Mouse (Mus musculus): ENCODE measurements around the gene Rgp1.
"Not testable (repeated sequence)": the region's sequence is repeated elsewhere in the genome, so short reads cannot be mapped to it uniquely, and the experiment has no call there.

Rgp1 gene

GRCm38 (mm10) chr4:43562769-43563600 lies 15.5 kb upstream of the Rgp1 start:
- DNase-seq (ENCODE audit: low spot score): peak; percentile 16

GRCm38 (mm10) chr4:43563601-43563875 lies 15.0 kb upstream of the Rgp1 start:
- peak; percentile 22 for DNase-seq (ENCODE audit: low spot score)

GRCm38 (mm10) chr4:43564231-43564630 lies 14.3 kb upstream of the Rgp1 start:
- DNase-seq (ENCODE audit: low spot score): peak; percentile 31

- DNase-seq (ENCODE audit: low spot score): no peak
Measured at GRCm38 (mm10) chr4:43567140-43567539, 11.4 kb upstream of the Rgp1 start.

GRCm38 (mm10) chr4:43571395-43572045 lies 7.0 kb upstream of the Rgp1 start:
- no peak for DNase-seq (ENCODE audit: low spot score)

- no peak for DNase-seq (ENCODE audit: low spot score)
Measured at GRCm38 (mm10) chr4:43573561-43573960, 5.0 kb upstream of the Rgp1 start.

GRCm38 (mm10) chr4:43575356-43575755 lies 3.2 kb upstream of the Rgp1 start:
- DNase-seq (ENCODE audit: low spot score): no peak

- no peak for DNase-seq (ENCODE audit: low spot score)
Measured at GRCm38 (mm10) chr4:43577237-43577881, 1.2 kb upstream of the Rgp1 start.

- DNase-seq (ENCODE audit: low spot score): no peak
Measured at GRCm38 (mm10) chr4:43579256-43579655, 741 bp downstream of the Rgp1 start.

- no peak for DNase-seq (ENCODE audit: low spot score)
Measured at GRCm38 (mm10) chr4:43579731-43580130, 1.2 kb downstream of the Rgp1 start.

GRCm38 (mm10) chr4:43580721-43581120 lies 2.2 kb downstream of the Rgp1 start:
- no peak for DNase-seq (ENCODE audit: low spot score)

GRCm38 (mm10) chr4:43581381-43581780 lies 2.9 kb downstream of the Rgp1 start:
- DNase-seq (ENCODE audit: low spot score): no peak

- no peak for DNase-seq (ENCODE audit: low spot score)
Measured at GRCm38 (mm10) chr4:43582241-43582640, 3.7 kb downstream of the Rgp1 start.

GRCm38 (mm10) chr4:43583421-43583820 lies 4.9 kb downstream of the Rgp1 start:
- DNase-seq (ENCODE audit: low spot score): no peak

- no peak for DNase-seq (ENCODE audit: low spot score)
Measured at GRCm38 (mm10) chr4:43584444-43585416, 6.2 kb downstream of the Rgp1 start, which contains the start of gene Msmp. Msmp (minus strand) TSS chr4:43584494.

- no peak for DNase-seq (ENCODE audit: low spot score)
Measured at GRCm38 (mm10) chr4:43585682-43586081, 7.2 kb downstream of the Rgp1 start.

GRCm38 (mm10) chr4:43586411-43586810 lies 7.9 kb downstream of the Rgp1 start:
- no peak for DNase-seq (ENCODE audit: low spot score)

- no peak for DNase-seq (ENCODE audit: low spot score)
Measured at GRCm38 (mm10) chr4:43587681-43588080, 9.2 kb downstream of the Rgp1 start.

- no peak for DNase-seq (ENCODE audit: low spot score)
Measured at GRCm38 (mm10) chr4:43591543-43591942, 13.0 kb downstream of the Rgp1 start.

- DNase-seq (ENCODE audit: low spot score): no peak
Measured at GRCm38 (mm10) chr4:43591961-43592360, 13.4 kb downstream of the Rgp1 start.

- DNase-seq (ENCODE audit: low spot score): no peak
Measured at GRCm38 (mm10) chr4:43593453-43593852, 14.9 kb downstream of the Rgp1 start.

GRCm38 (mm10) chr4:43596597-43596996 lies 18.1 kb downstream of the Rgp1 start:
- not testable (repeated sequence) for DNase-seq (ENCODE audit: low spot score)
